Mouse (Mus musculus) erythroblast, embryonic 14.5 days (primary cell): ENCODE results near the gene Tie1. TPM values are rescaled to one million over a fixed set of nuclear protein-coding genes. Genes with fewer than 3 reads are reported as not detected.

Experiments used
- H3K27me3 ChIP-seq: 2 replicates; pipeline ENCODE4 v1.6.1; 2012; ENCODE audit warnings: inconsistent platforms; ENCODE audit not compliant: control insufficient read depth
- H3K36me3 ChIP-seq: 2 replicates; pipeline ENCODE4 v1.6.1; 2012; ENCODE audit warnings: mild to moderate bottlenecking, inconsistent platforms; ENCODE audit not compliant: control insufficient read depth
- H3K4me1 ChIP-seq: 2 replicates; pipeline ENCODE4 v1.6.1; 2012; ENCODE audit warnings: inconsistent platforms; ENCODE audit not compliant: control insufficient read depth
- H3K4me3 ChIP-seq: replicated peaks from 2 replicates; pipeline ENCODE3; 2012; ENCODE audit warnings: moderate library complexity, mild to moderate bottlenecking, inconsistent platforms
- H3K9me3 ChIP-seq: 2 replicates; pipeline ENCODE4 v1.6.1; 2012; ENCODE audit warnings: low read length, inconsistent platforms, mixed read lengths; ENCODE audit not compliant: control insufficient read depth
- GATA1 ChIP-seq: IDR thresholded peaks from 2 replicates; pipeline ENCODE4 v1.6.1; 2012; ENCODE audit warnings: low read length, inconsistent platforms, mixed read lengths
- TAL1 ChIP-seq: IDR thresholded peaks from 3 replicates; pipeline ENCODE4 v1.6.1; 2012; ENCODE audit warnings: low read length, inconsistent platforms, mixed read lengths
- polyA plus RNA-seq: library from polyadenylated mRNA; stranded (reverse); fragments of >175 nt; gene quantifications from 2 replicates; pipeline ENCODE4 v1.2.3, GENCODE M21; 2012

Tie1 gene
- 0.08 and 0.10 TPM in 2 replicates for polyA plus RNA-seq

GRCm38 (mm10) chr4:118489717-118490132, at the start of gene Tie1:
Gene Tie1, minus strand, starts transcription at chr4:118490061.
- no peaks in the 10 kb centered on the region for H3K36me3 ChIP-seq
- H3K9me3 ChIP-seq, result no peaks in the 10 kb centered on the region
- H3K27me3 ChIP-seq, result no peaks in the 10 kb centered on the region
- no peak within 1 kb of the TSS for H3K4me3 ChIP-seq
- TF ChIP-seq GATA1 (no peak), TAL1 (no peak)
- no peaks in the 10 kb centered on the region for H3K4me1 ChIP-seq

- no peak overlapping the region for H3K4me3 ChIP-seq
- no peak for TF ChIP-seq GATA1
- no peak for TF ChIP-seq TAL1
- peaks cover 5% of the 10 kb centered on the region; the same call in 1 of the 2 replicates for H3K27me3 ChIP-seq
- H3K9me3 ChIP-seq, result no peaks in the 10 kb centered on the region
- H3K4me1 ChIP-seq, result no peaks in the 10 kb centered on the region
- peaks cover 2% of the 10 kb centered on the region; the same call in 1 of the 2 replicates for H3K36me3 ChIP-seq
Measured at GRCm38 (mm10) chr4:118537801-118538200, 47.9 kb upstream of the Tie1 start.

- Histone ChIP-seq H3K4me1 (no peaks in the 10 kb centered on the region), H3K4me3 (no peak overlapping the region)
- TF ChIP-seq TAL1 (no peak), GATA1 (no peak)
Measured at GRCm38 (mm10) chr4:118535610-118536009, 45.7 kb upstream of the Tie1 start.

GRCm38 (mm10) chr4:118533605-118534004, 43.7 kb upstream of the Tie1 start:
- no peaks in the 10 kb centered on the region for H3K9me3 ChIP-seq
- no peaks in the 10 kb centered on the region for H3K36me3 ChIP-seq
- no peaks in the 10 kb centered on the region for H3K27me3 ChIP-seq
- H3K4me1 ChIP-seq, result no peaks in the 10 kb centered on the region
- H3K4me3 ChIP-seq, result no peak overlapping the region
- TF ChIP-seq TAL1 (no peak), GATA1 (no peak)

More at GRCm38 (mm10) chr4:118535610-118536009, 45.7 kb upstream of the Tie1 start:
- no peaks in the 10 kb centered on the region for H3K27me3 ChIP-seq
- H3K9me3 ChIP-seq, result no peaks in the 10 kb centered on the region
- no peaks in the 10 kb centered on the region for H3K36me3 ChIP-seq

GRCm38 (mm10) chr4:118533156-118533555, 43.3 kb upstream of the Tie1 start:
- no peaks in the 10 kb centered on the region for H3K9me3 ChIP-seq
- no peak overlapping the region for H3K4me3 ChIP-seq
- TF ChIP-seq TAL1, result no peak
- no peak for TF ChIP-seq GATA1
- H3K36me3 ChIP-seq, result no peaks in the 10 kb centered on the region
- H3K4me1 ChIP-seq, result no peaks in the 10 kb centered on the region
- H3K27me3 ChIP-seq, result no peaks in the 10 kb centered on the region

GRCm38 (mm10) chr4:118532663-118533062, 42.8 kb upstream of the Tie1 start:
- TF ChIP-seq GATA1, result no peak
- no peak for TF ChIP-seq TAL1
- no peaks in the 10 kb centered on the region for H3K9me3 ChIP-seq
- no peaks in the 10 kb centered on the region for H3K4me1 ChIP-seq
- no peaks in the 10 kb centered on the region for H3K27me3 ChIP-seq
- no peaks in the 10 kb centered on the region for H3K36me3 ChIP-seq
- no peak overlapping the region for H3K4me3 ChIP-seq

GRCm38 (mm10) chr4:118527720-118528119, 37.9 kb upstream of the Tie1 start:
- no peaks in the 10 kb centered on the region for H3K9me3 ChIP-seq
- no peak for TF ChIP-seq TAL1
- no peak for TF ChIP-seq GATA1
- H3K27me3 ChIP-seq, result no peaks in the 10 kb centered on the region
- no peak overlapping the region for H3K4me3 ChIP-seq
- H3K4me1 ChIP-seq, result no peaks in the 10 kb centered on the region
- H3K36me3 ChIP-seq, result no peaks in the 10 kb centered on the region

GRCm38 (mm10) chr4:118527335-118527681, 37.4 kb upstream of the Tie1 start:
- no peaks in the 10 kb centered on the region for H3K27me3 ChIP-seq
- H3K4me3 ChIP-seq, result peak overlapping the region; percentile 30
- H3K4me1 ChIP-seq, result no peaks in the 10 kb centered on the region
- no peaks in the 10 kb centered on the region for H3K36me3 ChIP-seq
- no peaks in the 10 kb centered on the region for H3K9me3 ChIP-seq
- TF ChIP-seq TAL1, result no peak
- TF ChIP-seq GATA1, result no peak

- Histone ChIP-seq H3K36me3 (no peaks in the 10 kb centered on the region), H3K4me1 (no peaks in the 10 kb centered on the region), H3K4me3 (peak within 1 kb of the TSS; percentile 30), H3K9me3 (no peaks in the 10 kb centered on the region), H3K27me3 (no peaks in the 10 kb centered on the region)
- no peak for TF ChIP-seq GATA1
- TF ChIP-seq TAL1, result no peak
Measured at GRCm38 (mm10) chr4:118526408-118527334, 36.8 kb upstream of the Tie1 start, which contains the start of gene 2610528J11Rik. Gene 2610528J11Rik, plus strand, starts transcription at chr4:118526999.
